Mouse (Mus musculus) thymus, postnatal 0 days (tissue): Measurements from ENCODE around the gene Brd4. TPM values are rescaled to one million over a fixed set of nuclear protein-coding genes. Genes with fewer than 3 reads are reported as not detected.
"Not testable (repeated sequence)": the region's sequence is repeated elsewhere in the genome, so short reads cannot be mapped to it uniquely, and the experiment has no call there.

Source experiments
- DNase-seq: peaks from one replicate; pipeline ENCODE4 v3.0.0-alpha.2; 2015; ENCODE audit warnings: low spot score
- polyA plus RNA-seq: library from polyadenylated mRNA; unstranded; fragments of >200 nt; fragmentation: Nextera tagmentation; extraction: Ambion mirVana; gene quantifications from 2 replicates; pipeline ENCODE4 v1.2.1, GENCODE M21; 2015

The Brd4 gene
- polyA plus RNA-seq, 1 experiment from 2014 or later, result 60.7 TPM

GRCm38 (mm10) chr17:32235534-32236191, 48.9 kb downstream of the Brd4 start:
- no peak for DNase-seq

- DNase-seq, result no peak
Observed at GRCm38 (mm10) chr17:32233174-32233573, 51.3 kb downstream of the Brd4 start.

- no peak for DNase-seq
Observed at GRCm38 (mm10) chr17:32229256-32229655, 55.3 kb downstream of the Brd4 start.

GRCm38 (mm10) chr17:32220873-32221272, 63.6 kb downstream of the Brd4 start:
- DNase-seq, result no peak

- DNase-seq, result not testable (repeated sequence)
Observed at GRCm38 (mm10) chr17:32215587-32215986, 68.9 kb downstream of the Brd4 start.

- not testable (repeated sequence) for DNase-seq
Observed at GRCm38 (mm10) chr17:32211554-32211953, 73.0 kb downstream of the Brd4 start.

GRCm38 (mm10) chr17:32209752-32210151, 74.8 kb downstream of the Brd4 start:
- peak; percentile 68 for DNase-seq

- DNase-seq, result no peak
Observed at GRCm38 (mm10) chr17:32209144-32209543, 75.4 kb downstream of the Brd4 start.

- no peak for DNase-seq
Observed at GRCm38 (mm10) chr17:32207586-32208245, 76.8 kb downstream of the Brd4 start.

GRCm38 (mm10) chr17:32205345-32205744, 79.2 kb downstream of the Brd4 start:
- no peak for DNase-seq

GRCm38 (mm10) chr17:32202972-32203371, 81.5 kb downstream of the Brd4 start:
- no peak for DNase-seq

GRCm38 (mm10) chr17:32201086-32201485, 83.4 kb downstream of the Brd4 start:
- DNase-seq, result peak; percentile 63

GRCm38 (mm10) chr17:32199796-32200195, 84.7 kb downstream of the Brd4 start:
- no peak for DNase-seq

- DNase-seq, result no peak
Observed at GRCm38 (mm10) chr17:32197156-32197555, 87.4 kb downstream of the Brd4 start.

- no peak for DNase-seq
Observed at GRCm38 (mm10) chr17:32195725-32196124, 88.8 kb downstream of the Brd4 start.

- DNase-seq, result no peak
Observed at GRCm38 (mm10) chr17:32193010-32193409, 91.5 kb downstream of the Brd4 start.

GRCm38 (mm10) chr17:32189850-32190249, 94.7 kb downstream of the Brd4 start:
- DNase-seq, result peak; percentile 29

- DNase-seq, result peak; percentile 51
Observed at GRCm38 (mm10) chr17:32188863-32189636, 95.5 kb downstream of the Brd4 start, which contains the start of gene Ephx3. Ephx3 (minus strand) TSS chr17:32189549.

- DNase-seq, result no peak
Observed at GRCm38 (mm10) chr17:32183017-32183416, 101.5 kb downstream of the Brd4 start.

- no peak for DNase-seq
Observed at GRCm38 (mm10) chr17:32179621-32180491, 104.7 kb downstream of the Brd4 start.

GRCm38 (mm10) chr17:32176919-32177318, 107.6 kb downstream of the Brd4 start:
- no peak for DNase-seq
